Mouse (Mus musculus): Measurements from ENCODE around the gene Kdelr1. TPM values are rescaled to one million over a fixed set of nuclear protein-coding genes. Genes with fewer than 3 reads are reported as not detected.
A peak's percentile ranks its signal among the peaks of the same experiment; 100 is the strongest.

Kdelr1 gene
- total and polyA plus RNA-seq, 2 experiments from 2014 or later = 52.0 to 207 TPM

DNA sequence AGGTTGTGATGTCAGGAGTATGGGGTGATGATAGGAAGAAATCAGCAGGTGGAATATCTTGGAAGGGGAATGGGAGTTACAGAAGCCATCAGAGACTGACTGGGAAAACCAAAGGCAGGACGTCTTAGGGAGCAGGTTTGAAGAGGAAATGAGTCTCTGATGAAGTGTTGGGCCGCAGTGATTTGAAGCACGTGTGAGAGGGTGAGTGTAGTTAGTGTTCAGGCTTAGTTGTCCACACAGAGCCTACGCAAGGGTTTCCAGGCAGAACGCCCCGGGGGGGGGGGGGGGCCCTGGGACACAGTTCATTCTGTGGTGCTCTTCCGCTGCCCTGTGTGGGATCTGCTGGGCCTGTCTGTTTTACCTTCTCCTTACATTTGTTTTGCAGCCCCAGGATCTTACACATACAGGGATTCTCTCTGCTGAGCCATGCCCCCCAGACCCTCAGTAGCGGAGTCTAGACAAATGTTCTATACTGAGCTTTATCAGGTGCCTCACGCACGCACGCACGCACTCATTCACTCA is 30.0 kb downstream of the Kdelr1 start:
- ATAC-seq (ENCODE audit: low FRiP score) = no peak
- Histone ChIP-seq H3K4me3 (ENCODE audit: low read depth, low read length) (no peak overlapping the region), H3K27ac (ENCODE audit: low read depth, low read length) (no peak overlapping the region), H3K4me1 (ENCODE audit: insufficient read depth, low read length) (no peaks in the 10 kb centered on the region), H3K9me3 (ENCODE audit: low read length) (no peaks in the 10 kb centered on the region), H3K4me2 (ENCODE audit: low read depth, low read length, poor library complexity, severe bottlenecking) (no peak overlapping the region), H3K9ac (replicated peaks; ENCODE audit: low read length, poor library complexity, severe bottlenecking) (no peak overlapping the region), H3K36me3 (ENCODE audit: insufficient read depth, low read length) (no peaks in the 10 kb centered on the region), H3K27me3 (ENCODE audit: insufficient read depth, low read length) (no peaks in the 10 kb centered on the region)
- WGBS = 80% methylated on average over 12 of the region's 12 CpGs
- DNase-seq (ENCODE audit: low spot score) = no peak
- TF ChIP-seq CTCF (IDR thresholded peaks at IDR 0.05) = no peak

GRCm38 (mm10) chr7:45906622-45907021 is 34.0 kb downstream of the Kdelr1 start:
- H3K27me3 ChIP-seq (ENCODE audit: insufficient read depth, low read length) = no peaks in the 10 kb centered on the region
- no peak for DNase-seq (ENCODE audit: low spot score)
- H3K4me1 ChIP-seq (ENCODE audit: insufficient read depth, low read length) = no peaks in the 10 kb centered on the region
- H3K4me3 ChIP-seq (ENCODE audit: low read depth, low read length) = no peak overlapping the region
- ATAC-seq (ENCODE audit: low FRiP score) = no peak
- H3K9ac ChIP-seq (replicated peaks; ENCODE audit: low read length, poor library complexity, severe bottlenecking) = no peak overlapping the region
- WGBS = 93% methylated on average over 9 of the region's 9 CpGs
- H3K27ac ChIP-seq (ENCODE audit: low read depth, low read length) = no peak overlapping the region
- H3K4me2 ChIP-seq (ENCODE audit: low read depth, low read length, poor library complexity, severe bottlenecking) = no peak overlapping the region
- no peaks in the 10 kb centered on the region for H3K9me3 ChIP-seq (ENCODE audit: low read length)
- peaks cover 8% of the 10 kb centered on the region; the same call in 1 of the 2 replicates for H3K36me3 ChIP-seq (ENCODE audit: insufficient read depth, low read length)
- no peak for TF ChIP-seq CTCF (IDR thresholded peaks at IDR 0.05)

DNA sequence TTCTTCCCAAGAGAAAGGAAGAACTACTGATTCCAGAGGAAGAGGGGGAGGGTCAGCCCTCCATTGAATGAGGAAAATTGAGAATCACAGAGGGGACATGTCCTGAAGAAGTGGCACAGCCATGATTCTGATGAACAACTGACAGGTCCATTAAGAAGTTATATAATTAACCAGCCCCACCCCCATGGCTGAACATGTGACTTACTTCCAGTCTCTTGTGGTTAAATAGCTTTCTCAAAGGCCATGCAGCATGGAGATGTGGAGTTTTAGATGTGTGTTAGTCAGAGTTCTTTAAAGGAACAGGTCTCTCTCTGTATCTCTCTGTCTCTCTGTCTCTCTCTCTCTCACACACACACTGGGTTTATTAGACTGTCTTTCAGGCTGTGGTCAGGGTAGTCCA is 35.8 kb downstream of the Kdelr1 start:
- Histone ChIP-seq H3K9me3 (ENCODE audit: low read length) (no peaks in the 10 kb centered on the region), H3K9ac (replicated peaks; ENCODE audit: low read length, poor library complexity, severe bottlenecking) (no peak overlapping the region), H3K27ac (ENCODE audit: low read depth, low read length) (no peak overlapping the region), H3K36me3 (ENCODE audit: insufficient read depth, low read length) (peaks cover 8% of the 10 kb centered on the region; the same call in 1 of the 2 replicates), H3K4me3 (ENCODE audit: low read depth, low read length) (no peak overlapping the region), H3K4me2 (ENCODE audit: low read depth, low read length, poor library complexity, severe bottlenecking) (no peak overlapping the region), H3K27me3 (ENCODE audit: insufficient read depth, low read length) (no peaks in the 10 kb centered on the region), H3K4me1 (ENCODE audit: insufficient read depth, low read length) (no peaks in the 10 kb centered on the region)
- TF ChIP-seq CTCF (IDR thresholded peaks at IDR 0.05) = no peak
- DNase-seq (ENCODE audit: low spot score) (no peak), ATAC-seq (ENCODE audit: low FRiP score) (no peak)

DNA sequence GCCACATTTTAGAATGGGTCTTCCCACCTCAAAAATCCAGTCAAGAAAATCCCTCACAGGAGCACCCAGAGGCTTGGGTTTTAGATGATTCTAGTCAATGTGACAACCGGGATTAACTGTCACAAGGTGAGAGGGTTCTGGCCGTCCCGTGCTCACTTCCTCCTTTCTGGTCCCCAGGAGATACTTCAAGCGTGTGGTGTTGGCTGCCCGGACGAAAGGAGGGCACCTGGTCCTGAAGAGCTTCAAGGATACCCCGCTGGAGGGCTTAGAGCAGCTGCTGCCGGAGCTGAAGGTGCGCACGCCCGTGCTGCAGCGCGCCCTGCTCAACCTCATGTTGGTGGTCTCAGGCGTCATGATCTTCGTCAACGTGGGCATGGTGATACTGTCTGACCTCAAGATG is 36.6 kb downstream of the Kdelr1 start:
- no peak overlapping the region for H3K9ac ChIP-seq (replicated peaks; ENCODE audit: low read length, poor library complexity, severe bottlenecking)
- no peak for TF ChIP-seq CTCF (IDR thresholded peaks at IDR 0.05)
- no peaks in the 10 kb centered on the region for H3K9me3 ChIP-seq (ENCODE audit: low read length)
- DNase-seq (ENCODE audit: low spot score) (no peak), ATAC-seq (ENCODE audit: low FRiP score) (no peak)
- no peak overlapping the region for H3K27ac ChIP-seq (ENCODE audit: low read depth, low read length)
- H3K4me2 ChIP-seq (ENCODE audit: low read depth, low read length, poor library complexity, severe bottlenecking) = no peak overlapping the region
- H3K4me3 ChIP-seq (ENCODE audit: low read depth, low read length) = no peak overlapping the region
- no peaks in the 10 kb centered on the region for H3K27me3 ChIP-seq (ENCODE audit: insufficient read depth, low read length)
- WGBS = 97% methylated on average over 16 of the region's 16 CpGs
- H3K36me3 ChIP-seq (ENCODE audit: insufficient read depth, low read length) = peaks cover 11% of the 10 kb centered on the region; the same call in 1 of the 2 replicates
- H3K4me1 ChIP-seq (ENCODE audit: insufficient read depth, low read length) = no peaks in the 10 kb centered on the region

GRCm38 (mm10) chr7:45914067-45914466 is 41.5 kb downstream of the Kdelr1 start:
- Histone ChIP-seq H3K9me3 (ENCODE audit: low read length) (no peaks in the 10 kb centered on the region), H3K27ac (ENCODE audit: low read depth, low read length) (no peak overlapping the region), H3K4me1 (ENCODE audit: insufficient read depth, low read length) (peaks cover 11% of the 10 kb centered on the region; the same call in 1 of the 2 replicates), H3K36me3 (ENCODE audit: insufficient read depth, low read length) (peaks cover 11% of the 10 kb centered on the region; the same call in 1 of the 2 replicates), H3K27me3 (ENCODE audit: insufficient read depth, low read length) (no peaks in the 10 kb centered on the region), H3K9ac (replicated peaks; ENCODE audit: low read length, poor library complexity, severe bottlenecking) (0 out of 2 replicates have a peak overlapping the region, but pooled peaks have one; percentile 29), H3K4me2 (ENCODE audit: low read depth, low read length, poor library complexity, severe bottlenecking) (no peak overlapping the region), H3K4me3 (ENCODE audit: low read depth, low read length) (no peak overlapping the region)
- ATAC-seq (ENCODE audit: low FRiP score) (no peak), DNase-seq (ENCODE audit: low spot score) (no peak)
- WGBS = 90% methylated on average over 6 of the region's 6 CpGs
- TF ChIP-seq CTCF (IDR thresholded peaks at IDR 0.05) = no peak

- H3K4me1 ChIP-seq (ENCODE audit: insufficient read depth, low read length) = peaks cover 11% of the 10 kb centered on the region; the same call in 1 of the 2 replicates
- no peak for TF ChIP-seq CTCF (IDR thresholded peaks at IDR 0.05)
- no peak overlapping the region for H3K4me2 ChIP-seq (ENCODE audit: low read depth, low read length, poor library complexity, severe bottlenecking)
- H3K9me3 ChIP-seq (ENCODE audit: low read length) = no peaks in the 10 kb centered on the region
- H3K27me3 ChIP-seq (ENCODE audit: insufficient read depth, low read length) = no peaks in the 10 kb centered on the region
- ATAC-seq (ENCODE audit: low FRiP score) = no peak
- H3K9ac ChIP-seq (replicated peaks; ENCODE audit: low read length, poor library complexity, severe bottlenecking) = 0 out of 2 replicates have a peak overlapping the region, but pooled peaks have one; percentile 8
- H3K27ac ChIP-seq (ENCODE audit: low read depth, low read length) = no peak overlapping the region
- no peak overlapping the region for H3K4me3 ChIP-seq (ENCODE audit: low read depth, low read length)
- 91% methylated on average over 5 of the region's 5 CpGs for WGBS
- peaks cover 4% of the 10 kb centered on the region; the same call in 1 of the 2 replicates for H3K36me3 ChIP-seq (ENCODE audit: insufficient read depth, low read length)
- no peak for DNase-seq (ENCODE audit: low spot score)
Observed at GRCm38 (mm10) chr7:45915011-45915410, 42.4 kb downstream of the Kdelr1 start.
